Mouse (Mus musculus) hindbrain, postnatal 0 days (tissue): ENCODE measurements around the gene Tnnc1. TPM values are rescaled to one million over a fixed set of nuclear protein-coding genes. Genes with fewer than 3 reads are reported as not detected.

Source experiments
- ATAC-seq: fragments of 200-750 bp; cut with Nextera tagmentation; 2 replicates; pipeline ENCODE4 v1.8.0; 2017; ENCODE audit warnings: mild to moderate bottlenecking, moderate TSS enrichment, moderate library complexity
- DNase-seq: peaks from one replicate; pipeline ENCODE4 v3.0.0-alpha.2; 2015; ENCODE audit warnings: low spot score
- H3K27ac ChIP-seq: fragments of 300-500 bp; sonication (generic); 2 replicates; pipeline ENCODE4 v1.5.1; 2014; ENCODE audit warnings: mild to moderate bottlenecking
- H3K27me3 ChIP-seq: fragments of 300-500 bp; sonication (generic); 2 replicates; pipeline ENCODE4 v1.6.1; 2014; ENCODE audit warnings: low read length, mixed read lengths; ENCODE audit not compliant: insufficient read depth
- H3K36me3 ChIP-seq: fragments of 300-500 bp; sonication (generic); 2 replicates; pipeline ENCODE4 v1.6.1; 2014; ENCODE audit warnings: low read length, mixed read lengths; ENCODE audit not compliant: insufficient read depth
- H3K4me1 ChIP-seq: fragments of 300-500 bp; sonication (generic); 2 replicates; pipeline ENCODE4 v1.6.1; 2014; ENCODE audit warnings: antibody characterized with exemption, low read length, mixed read lengths; ENCODE audit not compliant: insufficient read depth
- H3K4me2 ChIP-seq: fragments of 300-500 bp; sonication (generic); 2 replicates; pipeline ENCODE4 v1.6.1; 2014; ENCODE audit warnings: low read depth, mild to moderate bottlenecking, low read length, moderate library complexity, mixed read lengths
- H3K4me3 ChIP-seq: fragments of 300-500 bp; sonication (generic); 2 replicates; pipeline ENCODE4 v1.5.1; 2014; ENCODE audit warnings: low read length
- H3K9ac ChIP-seq: fragments of 300-500 bp; sonication (generic); replicated peaks from 2 replicates; pipeline ENCODE4 v1.6.1; 2014; ENCODE audit warnings: mild to moderate bottlenecking, low read length, moderate library complexity, mixed read lengths
- H3K9me3 ChIP-seq: fragments of 300-500 bp; sonication (generic); 2 replicates; pipeline ENCODE4 v1.6.1; 2016; ENCODE audit warnings: low read length, mixed read lengths
- CTCF ChIP-seq: IDR thresholded peaks from 2 replicates; pipeline ENCODE4 v1.5.1; 2016; ENCODE audit warnings: antibody characterized with exemption, control low read depth, low read depth
- WGBS: fragments of 180-500 bp; shearing (Covaris S2); extraction: QIAGEN DNeasy Blood & Tissue Kit; methylation state at CpG from one replicate; pipeline ENCODE4 v1.1.7; 2014; 5-methylcytosine and 5-hydroxymethylcytosine counted together
- polyA plus RNA-seq: library from polyadenylated mRNA; unstranded; fragments of >200 nt; fragmentation: Nextera tagmentation; extraction: Ambion mirVana; gene quantifications from 2 replicates; pipeline ENCODE4 v1.2.1, GENCODE M21; 2015
- total RNA-seq: library from RNA; depleted of rRNA; stranded (reverse); fragments of >200 nt; gene quantifications from 2 replicates; pipeline ENCODE4 v1.2.3, GENCODE M21; 2014

Gene Tnnc1
- total and polyA plus RNA-seq, 2 experiments from 2014 or later, result 0.68 to 2.9 TPM

- no peak for DNase-seq
- H3K4me1 ChIP-seq, result peaks cover 6% of the 10 kb centered on the region; the same call in 1 of the 2 replicates
- 80% methylated on average over 3 of the region's 3 CpGs for WGBS
- H3K27ac ChIP-seq, result no peak overlapping the region
- no peak overlapping the region for H3K4me2 ChIP-seq
- no peak for ATAC-seq
- H3K9me3 ChIP-seq, result no peaks in the 10 kb centered on the region
- H3K9ac ChIP-seq, result no peak overlapping the region
- H3K4me3 ChIP-seq, result no peak overlapping the region
- no peak for TF ChIP-seq CTCF
- no peaks in the 10 kb centered on the region for H3K27me3 ChIP-seq
- H3K36me3 ChIP-seq, result peaks cover 35% of the 10 kb centered on the region
Measured at GRCm38 (mm10) chr14:31200038-31200437, 8.1 kb upstream of the Tnnc1 start.

- WGBS, result 65% methylated on average over 4 of the region's 4 CpGs
- DNase-seq, result no peak
- peak overlapping the region; percentile 70 for H3K9ac ChIP-seq
- peak overlapping the region; percentile 85 for H3K27ac ChIP-seq
- peaks cover 12% of the 10 kb centered on the region; the same call in 1 of the 2 replicates for H3K4me1 ChIP-seq
- no peak for ATAC-seq
- no peak for TF ChIP-seq CTCF
- H3K4me2 ChIP-seq, result peak overlapping the region; percentile 89
- no peaks in the 10 kb centered on the region for H3K27me3 ChIP-seq
- peak overlapping the region; percentile 54 for H3K4me3 ChIP-seq
- no peaks in the 10 kb centered on the region for H3K9me3 ChIP-seq
- H3K36me3 ChIP-seq, result peaks cover 32% of the 10 kb centered on the region
Measured at GRCm38 (mm10) chr14:31204844-31205243, 3.3 kb upstream of the Tnnc1 start.

- no peak for TF ChIP-seq CTCF
Measured at GRCm38 (mm10) chr14:31205244-31205561, 2.9 kb upstream of the Tnnc1 start.

GRCm38 (mm10) chr14:31205562-31206467, 2.3 kb upstream of the Tnnc1 start:
- H3K4me2 ChIP-seq, result peak overlapping the region; percentile 89
- H3K4me1 ChIP-seq, result peaks cover 12% of the 10 kb centered on the region; the same call in 1 of the 2 replicates
- TF ChIP-seq CTCF, result no peak
- DNase-seq (peak; percentile 59), ATAC-seq (peak; percentile 68)
- H3K36me3 ChIP-seq, result peaks cover 25% of the 10 kb centered on the region
- peak overlapping the region; percentile 54 for H3K4me3 ChIP-seq
- no peaks in the 10 kb centered on the region for H3K27me3 ChIP-seq
- peak overlapping the region; percentile 70 for H3K9ac ChIP-seq
- no peaks in the 10 kb centered on the region for H3K9me3 ChIP-seq
- H3K27ac ChIP-seq, result peak overlapping the region; percentile 85
- under 1% methylated on average over 37 of the region's 39 CpGs for WGBS

More at GRCm38 (mm10) chr14:31205244-31205561, 2.9 kb upstream of the Tnnc1 start:
- Histone ChIP-seq H3K36me3 (peaks cover 30% of the 10 kb centered on the region), H3K9ac (peak overlapping the region; percentile 70), H3K27me3 (no peaks in the 10 kb centered on the region), H3K4me1 (peaks cover 12% of the 10 kb centered on the region; the same call in 1 of the 2 replicates), H3K9me3 (no peaks in the 10 kb centered on the region), H3K4me3 (peak overlapping the region; percentile 54), H3K4me2 (peak overlapping the region; percentile 89), H3K27ac (peak overlapping the region; percentile 85)
- WGBS, result 16% methylated on average over 8 of the region's 8 CpGs
- ATAC-seq (peak; percentile 30), DNase-seq (peak; percentile 46)

GRCm38 (mm10) chr14:31206472-31206981, 1.6 kb upstream of the Tnnc1 start:
- Histone ChIP-seq H3K9me3 (no peaks in the 10 kb centered on the region), H3K9ac (peak overlapping the region; percentile 70), H3K27me3 (no peaks in the 10 kb centered on the region), H3K27ac (peak overlapping the region; percentile 85), H3K4me2 (peak overlapping the region; percentile 89), H3K4me3 (peak overlapping the region; percentile 54), H3K4me1 (peaks cover 12% of the 10 kb centered on the region; the same call in 1 of the 2 replicates), H3K36me3 (peaks cover 22% of the 10 kb centered on the region)
- 2% methylated on average over 46 of the region's 48 CpGs for WGBS
- DNase-seq, result peak; percentile 97
- no peak for TF ChIP-seq CTCF
- peak; percentile 75 for ATAC-seq

GRCm38 (mm10) chr14:31207070-31207830, 862 bp upstream of the Tnnc1 start:
- WGBS, result 76% methylated on average over 13 of the region's 13 CpGs
- Histone ChIP-seq H3K4me1 (peaks cover 12% of the 10 kb centered on the region; the same call in 1 of the 2 replicates), H3K4me3 (peak overlapping the region; percentile 54), H3K4me2 (peak overlapping the region; percentile 89), H3K27me3 (no peaks in the 10 kb centered on the region), H3K9ac (peak overlapping the region; percentile 70), H3K9me3 (no peaks in the 10 kb centered on the region), H3K36me3 (peaks cover 15% of the 10 kb centered on the region; the same call in 1 of the 2 replicates), H3K27ac (peak overlapping the region; percentile 85)
- no peak for TF ChIP-seq CTCF
- DNase-seq (no peak), ATAC-seq (peak; percentile 33)
